In genomic region chr13:112823911-112824648, GRCm38 (mm10) we compare ENCODE assay signal across 20 mouse cellular contexts. TPM values are rescaled to one million over a fixed set of nuclear protein-coding genes. Genes with fewer than 3 reads are reported as not detected.
DNase-seq lines count a peak whose midpoint lies in the region; TF ChIP-seq lines count a peak whose summit lies in the region.
"Had no signal": no experiment of that assay in that cellular context is flagged by ENCODE, and none has a peak within 500 bp of the region (broad histone marks: within the 10 kb centered on the region; RNA-seq: fewer than 3 reads in every experiment).

No protein-coding gene starts in this region.

- peaks cover 8% of the 10 kb centered on the region for H3K36me3 ChIP-seq in heart, adult 2 months (ENCODE audit: control insufficient read depth, insufficient read depth, low read length)
- H3K36me3 ChIP-seq: hindbrain, embryonic 10.5 days; midbrain, embryonic 10.5 days; neural tube, embryonic 12.5 days; stomach, embryonic 15.5 days had no signal

- TF ChIP-seq POLR2A in heart, adult 2 months (IDR thresholded peaks at IDR 0.05; ENCODE audit: insufficient read depth, low read depth, low read length): no peak

- WGBS in heart, adult 2 months: 72% methylated on average over 4 of the region's 8 CpGs

- H3K79me2 ChIP-seq in heart, adult 2 months (replicated peaks; ENCODE audit: control insufficient read depth, insufficient read depth, low read length): peaks cover 5% of the 10 kb centered on the region; the same call in 1 of the 2 replicates

- H3K27ac ChIP-seq in heart, adult 2 months: no peak overlapping the region
- H3K27ac ChIP-seq: hindbrain, embryonic 10.5 days; liver, embryonic 14.5 days; midbrain, embryonic 10.5 days; neural tube, embryonic 12.5 days; stomach, embryonic 15.5 days had no signal

- 0 out of 2 replicates have a peak, but pooled peaks have one; percentile 53 for TF ChIP-seq EP300 in heart, adult 2 months (IDR thresholded peaks at IDR 0.05; ENCODE audit: insufficient read depth, low read depth, low read length)

- H3K9ac ChIP-seq in heart, adult 2 months (ENCODE audit: low read depth, low read length): no peak overlapping the region
- H3K9ac ChIP-seq: liver, embryonic 14.5 days; neural tube, embryonic 12.5 days; stomach, embryonic 15.5 days had no signal

- TF ChIP-seq CTCF in heart, adult 2 months (IDR thresholded peaks at IDR 0.05): no peak

- H3K4me3 ChIP-seq in heart, adult 2 months: no peak overlapping the region
- H3K4me3 ChIP-seq: hindbrain, embryonic 10.5 days; midbrain, embryonic 10.5 days; neural tube, embryonic 12.5 days; stomach, embryonic 15.5 days had no signal

- intact Hi-C loops in heart, adult 2 months (cut with DNase I): no loop called here
- intact Hi-C loops in heart, postnatal 25 days (cut with DNase I): no loop called here

- DNase-seq in heart, adult 2 months: no peak
- no peak for DNase-seq in heart, postnatal 25 days (ENCODE audit: low spot score)
- peak; percentile 25 for DNase-seq in 3T3-L1 (ENCODE audit: low read depth, low spot score)
- peak; percentile 34 for DNase-seq in CD4-positive helper T cell, adult 2 months (ENCODE audit: low read depth, low spot score)
- peak; percentile 10 for DNase-seq in induced T-regulatory cell, adult 2 months (ENCODE audit: low read depth)
- DNase-seq in left cerebral cortex, adult 18-20 months (ENCODE audit: low spot score in 2 of 2): no peak
- no peak for DNase-seq in cerebellum, adult 11-12 months
- DNase-seq: adrenal gland, postnatal 25 days; cerebellum, adult 9-10 months; kidney, adult 9 months; layer of hippocampus, postnatal 36 days; left cerebral cortex, postnatal 4 days; lung, postnatal 14 days; spleen, adult 18-20 months had no signal

- peaks cover 8% of the 10 kb centered on the region for H3K4me1 ChIP-seq in heart, adult 2 months (ENCODE audit: control insufficient read depth, insufficient read depth, low read length)
- H3K4me1 ChIP-seq: neural tube, embryonic 12.5 days; stomach, embryonic 15.5 days had no signal

- no peaks in the 10 kb centered on the region for H3K27me3 ChIP-seq in heart, adult 2 months (ENCODE audit: control insufficient read depth, insufficient read depth, low read length)
- H3K27me3 ChIP-seq: neural tube, embryonic 12.5 days; stomach, embryonic 15.5 days had no signal

RNA-seq across cellular contexts. Expression of gene Plpp1, which starts 23.5 kb away (rescaled TPM):
- total RNA-seq in heart, adult 2 months (2021): 10 to 100 TPM; 51.5 to 51.6 TPM
- polyA plus RNA-seq in heart, adult 2 months (2012; rRNA removed): 70.0 and 106 TPM in 2 replicates
- total RNA-seq in heart, postnatal 25 days (2021): 10 to 100 TPM; 59.4 to 63.6 TPM
- total RNA-seq in left cerebral cortex, adult 18-20 months (2021): 10 to 100 TPM; 26.7 to 33.7 TPM
- total RNA-seq: granulocyte monocyte progenitor cell, adult 5-6 weeks had no signal

Comparison
In these comparisons a context has a peak if more than half of its experiments do, and no peak if none do; other contexts are left out.
1. DNase-seq: peak in 3T3-L1 (single experiment), CD4-positive helper T cell, adult 2 months (single experiment) and induced T-regulatory cell, adult 2 months (single experiment); none in heart, adult 2 months (0 of 2), heart, postnatal 25 days (single experiment), left cerebral cortex, adult 18-20 months (0 of 2) and cerebellum, adult 11-12 months (single experiment).